Mouse (Mus musculus) CH12.LX (cell line): Measurements from ENCODE around the gene Hbb-y. TPM values are rescaled to one million over a fixed set of nuclear protein-coding genes. Genes with fewer than 3 reads are reported as not detected.
A peak's percentile ranks its signal among the peaks of the same experiment; 100 is the strongest.
"Not testable (repeated sequence)": the region's sequence is repeated elsewhere in the genome, so short reads cannot be mapped to it uniquely, and the experiment has no call there.

Experiments
- DNase-seq: peaks from one replicate; pipeline ENCODE4 v3.0.0-alpha.2; 2013; ENCODE audit errors: extremely low read depth
- H3K27ac ChIP-seq: 2 replicates; pipeline ENCODE4 v1.5.1; 2012; ENCODE audit warnings: low read depth, mild to moderate bottlenecking, control low read depth, moderate library complexity; ENCODE audit not compliant: insufficient read depth
- H3K27me3 ChIP-seq: replicated peaks from 2 replicates; pipeline ENCODE3; 2012; ENCODE audit warnings: inconsistent platforms
- H3K36me3 ChIP-seq, 2 experiments: replicated peaks in 1 of 2; 2 replicates each; pipeline versions ENCODE3 to v1.6.1; 2012; ENCODE audit warnings: inconsistent platforms in 1 of 2, low read length in 1 of 2, mild to moderate bottlenecking in 1 of 2, mixed read lengths in 1 of 2, moderate library complexity in 1 of 2; ENCODE audit not compliant: control insufficient read depth in 1 of 2, insufficient read depth in 1 of 2
- H3K4me1 ChIP-seq, 2 experiments: 2 replicates each; pipeline ENCODE4 v1.6.1; 2012; ENCODE audit warnings: inconsistent platforms in 1 of 2, moderate library complexity in 1 of 2; ENCODE audit not compliant: insufficient read depth in 2 of 2, control insufficient read depth in 1 of 2
- H3K4me2 ChIP-seq: 2 replicates; pipeline ENCODE4 v1.6.1; 2012; ENCODE audit warnings: low read depth, mild to moderate bottlenecking, control low read depth; ENCODE audit not compliant: poor library complexity, insufficient read depth, severe bottlenecking
- H3K4me3 ChIP-seq, 3 experiments: fragments of 150-350 bp in 1 of 3; sonication (generic) in 1 of 3; replicated peaks in 1 of 3; 2 replicates each; pipeline versions ENCODE3 to v1.5.1; 2011 to 2012; ENCODE audit warnings: low read depth in 2 of 3, low read length in 2 of 3, mild to moderate bottlenecking in 2 of 3, moderate library complexity in 2 of 3, control low read depth in 1 of 3, improper control_type of control experiment in 1 of 3, inconsistent platforms in 1 of 3, mixed read lengths in 1 of 3; ENCODE audit not compliant: poor library complexity in 1 of 3
- H3K79me2 ChIP-seq: replicated peaks from 2 replicates; pipeline ENCODE4 v1.6.1; 2012; ENCODE audit warnings: mild to moderate bottlenecking, moderate library complexity; ENCODE audit not compliant: control insufficient read depth, poor library complexity, insufficient read depth, severe bottlenecking; ENCODE audit errors: extremely low read depth
- H3K9ac ChIP-seq: 2 replicates; pipeline ENCODE4 v1.6.1; 2012; ENCODE audit warnings: low read depth, mild to moderate bottlenecking, control low read depth, moderate library complexity; ENCODE audit not compliant: insufficient read depth
- H3K9me3 ChIP-seq: replicated peaks from 2 replicates; pipeline ENCODE3; 2012; ENCODE audit warnings: low read length, inconsistent platforms, mixed read lengths
- BHLHE40 ChIP-seq: IDR thresholded peaks from 2 replicates; pipeline ENCODE4 v1.6.1; 2011; ENCODE audit warnings: mild to moderate bottlenecking, low read depth, low read length, improper control_type of control experiment
- CHD2 ChIP-seq: IDR thresholded peaks from 2 replicates; pipeline ENCODE4 v1.6.1; 2011; ENCODE audit warnings: low read length, improper control_type of control experiment
- E2F4 ChIP-seq: IDR thresholded peaks from 2 replicates; pipeline ENCODE4 v1.6.1; 2011; ENCODE audit warnings: low read depth, low read length, improper control_type of control experiment; ENCODE audit not compliant: insufficient replicate concordance
- EP300 ChIP-seq: IDR thresholded peaks from 2 replicates; pipeline ENCODE4 v1.6.1; 2011; ENCODE audit warnings: low read length, improper control_type of control experiment
- GABPA ChIP-seq: IDR thresholded peaks from 2 replicates; pipeline ENCODE4 v1.6.1; 2012; ENCODE audit warnings: low read depth, low read length, improper control_type of control experiment, inconsistent platforms; ENCODE audit not compliant: insufficient replicate concordance
- HCFC1 ChIP-seq: IDR thresholded peaks from 2 replicates; pipeline ENCODE4 v1.6.1; 2012; ENCODE audit warnings: low read depth, mild to moderate bottlenecking, inconsistent platforms, low read length, improper control_type of control experiment
- IRF4 ChIP-seq: IDR thresholded peaks from 2 replicates; pipeline ENCODE4 v1.6.1; 2014; ENCODE audit warnings: low read depth, mild to moderate bottlenecking, inconsistent platforms, low read length, improper control_type of control experiment
- JUN ChIP-seq: IDR thresholded peaks from 2 replicates; pipeline ENCODE4 v1.6.1; 2011; ENCODE audit warnings: low read depth, mild to moderate bottlenecking, low read length, improper control_type of control experiment, moderate library complexity; ENCODE audit not compliant: insufficient read depth
- JUND ChIP-seq: conservative IDR thresholded peaks from 2 replicates; pipeline ENCODE4 v1.6.1; 2011; ENCODE audit warnings: low read depth, low read length, improper control_type of control experiment
- MAX ChIP-seq: IDR thresholded peaks from 2 replicates; pipeline ENCODE4 v1.6.1; 2011; ENCODE audit warnings: low read length, improper control_type of control experiment
- MXI1 ChIP-seq: IDR thresholded peaks from 2 replicates; pipeline ENCODE4 v1.6.1; 2011; ENCODE audit warnings: mild to moderate bottlenecking, low read depth, low read length, improper control_type of control experiment
- NELFE ChIP-seq: IDR thresholded peaks from 2 replicates; pipeline ENCODE4 v1.6.1; 2011; ENCODE audit warnings: low read depth, low read length, improper control_type of control experiment
- NRF1 ChIP-seq: IDR thresholded peaks from 2 replicates; pipeline ENCODE4 v1.6.1; 2014; ENCODE audit warnings: low read depth, mild to moderate bottlenecking, inconsistent platforms, low read length, improper control_type of control experiment, moderate library complexity
- POLR2A ChIP-seq: IDR thresholded peaks from 2 replicates; pipeline ENCODE4 v1.6.1; 2011; ENCODE audit warnings: low read depth, mild to moderate bottlenecking, improper control_type of control experiment, low read length
- POLR2AphosphoS2 ChIP-seq: IDR thresholded peaks from 2 replicates; pipeline ENCODE4 v1.6.1; 2011; ENCODE audit warnings: low read depth, low read length, improper control_type of control experiment
- RAD21 ChIP-seq: IDR thresholded peaks from 2 replicates; pipeline ENCODE4 v1.6.1; 2011; ENCODE audit warnings: low read depth, mild to moderate bottlenecking, low read length, improper control_type of control experiment, moderate library complexity
- RCOR1 ChIP-seq: conservative IDR thresholded peaks from 2 replicates; pipeline ENCODE4 v1.6.1; 2012; ENCODE audit warnings: low read depth, mild to moderate bottlenecking, inconsistent platforms, low read length, improper control_type of control experiment
- SIN3A ChIP-seq: IDR thresholded peaks from 2 replicates; pipeline ENCODE4 v1.6.1; 2012; ENCODE audit warnings: low read length, improper control_type of control experiment, inconsistent platforms
- SMC3 ChIP-seq: IDR thresholded peaks from 2 replicates; pipeline ENCODE4 v1.6.1; 2011; ENCODE audit warnings: low read depth, low read length, improper control_type of control experiment
- TBP ChIP-seq: conservative IDR thresholded peaks from 2 replicates; pipeline ENCODE4 v1.6.1; 2011; ENCODE audit warnings: low read depth, low read length, improper control_type of control experiment
- TCF12 ChIP-seq: IDR thresholded peaks from 2 replicates; pipeline ENCODE4 v1.6.1; 2014; ENCODE audit warnings: low read depth, mild to moderate bottlenecking, inconsistent platforms, low read length, improper control_type of control experiment
- ZC3H11A ChIP-seq: IDR thresholded peaks from 2 replicates; pipeline ENCODE4 v1.6.1; 2012; ENCODE audit warnings: low read depth, mild to moderate bottlenecking, inconsistent platforms, low read length, improper control_type of control experiment
- ZKSCAN1 ChIP-seq: IDR thresholded peaks from 2 replicates; pipeline ENCODE4 v1.6.1; 2012; ENCODE audit warnings: low read depth, inconsistent platforms, low read length, improper control_type of control experiment, borderline replicate concordance
- ZMIZ1 ChIP-seq: IDR thresholded peaks from 2 replicates; pipeline ENCODE4 v1.6.1; 2012; ENCODE audit warnings: low read depth, mild to moderate bottlenecking, inconsistent platforms, low read length, improper control_type of control experiment
- ZNF384 ChIP-seq: IDR thresholded peaks from 2 replicates; pipeline ENCODE4 v1.6.1; 2012; ENCODE audit warnings: low read depth, low read length, improper control_type of control experiment, inconsistent platforms
- dilution Hi-C: fragments of 300-500 bp; cut with MboI; formaldehyde crosslinking; loops from 2 replicates; pipeline ENCODE4 v1.14.3; 2020; ENCODE audit warnings: low sequenced_read_pairs; ENCODE audit not compliant: extremely low pct_unique_long_range_greater_than_20kb, extremely low pct_ligation_motif_present
- in situ Hi-C: fragments of 300-500 bp; cut with MboI; formaldehyde crosslinking; loops from 3 replicates; pipeline ENCODE4 v1.14.3; 2019; ENCODE audit warnings: low sequenced_read_pairs, low pct_ligation_motif_present, low pct_unique_long_range_greater_than_20kb, mixed read lengths
- polyA plus RNA-seq: library from polyadenylated mRNA; unstranded; fragments of >175 nt; gene quantifications from 2 replicates; pipeline ENCODE4 v1.2.1, GENCODE M21; 2012; ENCODE audit warnings: low read depth; ENCODE audit not compliant: insufficient read length
- total RNA-seq, 2 experiments: library from RNA; depleted of rRNA; stranded (reverse); fragments of 300-350 nt in 1 of 2; fragments of >200 nt in 1 of 2; gene quantifications; 2 replicates each; pipeline ENCODE4 v1.2.3; 2012 to 2014

The Hbb-y gene
- total and polyA plus RNA-seq, 3 experiments = not detected

GRCm38 (mm10) chr7:103824597-103824996 lies 28.4 kb downstream of the Hbb-y start:
- H3K27ac ChIP-seq = no peak overlapping the region
- H3K4me3 ChIP-seq = no peak overlapping the region
- dilution Hi-C loops (no loop called here), in situ Hi-C loops (no loop called here)
- DNase-seq = no peak
- H3K27me3 ChIP-seq = no peaks in the 10 kb centered on the region
- no peak overlapping the region for H3K4me2 ChIP-seq
- H3K4me1 ChIP-seq = peaks cover 0 to 7% of the 10 kb centered on the region in 2 experiments; a peak in 1 of 4 replicates
- no peaks in the 10 kb centered on the region for H3K79me2 ChIP-seq
- no peaks in the 10 kb centered on the region for H3K9me3 ChIP-seq
- H3K36me3 ChIP-seq = no peaks in the 10 kb centered on the region
- TF ChIP-seq NRF1 (no peak), IRF4 (no peak), POLR2AphosphoS2 (no peak), ZMIZ1 (no peak), ZC3H11A (no peak), GABPA (no peak), RCOR1 (no peak), RAD21 (no peak), HCFC1 (no peak), E2F4 (no peak), POLR2A (no peak), CHD2 (no peak)
- no peak overlapping the region for H3K9ac ChIP-seq

DNA sequence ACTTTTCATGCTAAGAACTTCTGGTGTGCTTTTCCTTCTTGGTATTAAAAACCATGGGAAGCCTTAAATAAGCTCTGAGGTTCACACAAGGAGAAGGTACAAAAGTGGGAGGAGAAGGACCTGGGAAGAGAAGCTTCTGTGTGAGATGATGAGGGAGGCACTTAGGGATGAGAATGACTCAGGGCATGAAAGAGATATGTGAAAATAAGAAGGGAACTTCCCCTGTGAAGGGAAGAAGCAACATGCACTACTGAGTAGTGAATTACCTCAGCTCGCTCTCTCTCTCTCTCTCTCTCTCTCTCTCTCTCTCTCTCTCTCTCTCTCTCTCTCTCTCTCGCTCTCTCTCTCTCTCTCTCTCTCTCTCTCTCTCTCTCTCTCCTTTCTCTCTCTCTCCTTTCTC lies 37.9 kb downstream of the Hbb-y start:
- in situ Hi-C loops, H3K27ac ChIP-seq, H3K36me3 ChIP-seq, H3K9me3 ChIP-seq, H3K4me3 ChIP-seq, dilution Hi-C loops, H3K79me2 ChIP-seq: not testable (repeated sequence)
- DNase-seq = peak; percentile 55
- H3K4me2 ChIP-seq = peak overlapping the region; percentile 44; the same call in 1 of the 2 replicates
- H3K4me1 ChIP-seq = peaks cover 2 to 33% of the 10 kb centered on the region in 2 experiments; a peak in 3 of 4 replicates
- peak; percentile 70 for TF ChIP-seq JUND
- TF ChIP-seq, all 38 proteins: peak for 1; not testable (repeated sequence) for 37
- H3K27me3 ChIP-seq, H3K9ac ChIP-seq: not testable (repeated sequence)

GRCm38 (mm10) chr7:103813766-103814165 lies 39.2 kb downstream of the Hbb-y start, which contains the start of gene Hbb-bt:
Gene Hbb-bt, minus strand, starts transcription at chr7:103813996.
- no peak for DNase-seq
- in situ Hi-C loops (no loop called here), dilution Hi-C loops (no loop called here)
- Histone ChIP-seq H3K4me2 (no peak within 1 kb of the TSS), H3K79me2 (no peaks in the 10 kb centered on the region), H3K27me3 (no peaks in the 10 kb centered on the region), H3K36me3 (no peaks in the 10 kb centered on the region), H3K27ac (no peak within 1 kb of the TSS), H3K9ac (no peak within 1 kb of the TSS), H3K4me1 (peaks cover 2 to 45% of the 10 kb centered on the region in 2 experiments; a peak in 3 of 4 replicates), H3K9me3 (no peaks in the 10 kb centered on the region), H3K4me3 (no peak within 1 kb of the TSS)
- TF ChIP-seq NRF1 = no peak
- TF ChIP-seq HCFC1 = no peak
- TF ChIP-seq EP300 = no peak
- TF ChIP-seq MXI1 = no peak
- TF ChIP-seq NELFE = no peak
- no peak for TF ChIP-seq BHLHE40
- TF ChIP-seq ZMIZ1 = no peak
- TF ChIP-seq JUN = no peak
- TF ChIP-seq ZKSCAN1 = no peak
- TF ChIP-seq SMC3 = no peak
- no peak for TF ChIP-seq JUND
- TF ChIP-seq MAX = no peak
- no peak for TF ChIP-seq TCF12
- no peak for TF ChIP-seq E2F4
- no peak for TF ChIP-seq TBP
- TF ChIP-seq SIN3A = no peak
- no peak for TF ChIP-seq ZNF384
- TF ChIP-seq, all 38 proteins: peak for 0
